Mouse (Mus musculus): ENCODE measurements at regions not wholly inside any gene's neighbourhood (a gene's known extent, or its start where the extent isn't known, plus 50 kb on each side); places are given as distances from the start of the nearest gene placed in this dataset.

- TF ChIP-seq CTCF (IDR thresholded peaks at IDR 0.05; ENCODE audit: low read depth): no peak
- TF ChIP-seq EP300 (optimal IDR thresholded peaks at IDR 0.05): no peak
Observed at GRCm38 (mm10) chr16:30733478-30733877, 134.0 kb downstream of the Fam43a start.

Measured in stomach, postnatal 0 days (tissue).